Mouse (Mus musculus) liver, adult 2 months (tissue): Measurements from ENCODE around the gene Rb1. TPM values are rescaled to one million over a fixed set of nuclear protein-coding genes. Genes with fewer than 3 reads are reported as not detected.
A peak's percentile ranks its signal among the peaks of the same experiment; 100 is the strongest.

ENCODE experiments used
- DNase-seq: peaks from one replicate; pipeline ENCODE4 v3.0.0-alpha.2; 2011; ENCODE audit warnings: low read depth, low spot score; ENCODE audit errors: extremely low read depth
- H3K27ac ChIP-seq: fragments of 200-500 bp; replicated peaks from 2 replicates; pipeline ENCODE4 v1.5.1; 2012; ENCODE audit warnings: low read depth, mild to moderate bottlenecking, control low read depth, inconsistent platforms, low read length; ENCODE audit not compliant: insufficient read depth
- H3K27me3 ChIP-seq: fragments of 200-500 bp; 2 replicates; pipeline ENCODE4 v1.6.1; 2012; ENCODE audit warnings: mild to moderate bottlenecking, moderate library complexity, low read length, inconsistent platforms; ENCODE audit not compliant: control insufficient read depth, insufficient read depth
- H3K36me3 ChIP-seq: fragments of 200-500 bp; 2 replicates; pipeline ENCODE4 v1.6.1; 2012; ENCODE audit warnings: low read length, inconsistent platforms; ENCODE audit not compliant: control insufficient read depth, insufficient read depth
- H3K4me1 ChIP-seq: fragments of 200-500 bp; 2 replicates; pipeline ENCODE4 v1.6.1; 2011; ENCODE audit warnings: low read length; ENCODE audit not compliant: control insufficient read depth, insufficient read depth
- H3K4me3 ChIP-seq: fragments of 200-500 bp; 2 replicates; pipeline ENCODE4 v1.5.1; 2011; ENCODE audit warnings: low read depth, mild to moderate bottlenecking, control low read depth, low read length, moderate library complexity; ENCODE audit not compliant: insufficient read depth
- H3K79me2 ChIP-seq: fragments of 200-500 bp; 2 replicates; pipeline ENCODE4 v1.6.1; 2012; ENCODE audit warnings: inconsistent platforms, mild to moderate bottlenecking, low read length, moderate library complexity; ENCODE audit not compliant: control insufficient read depth, insufficient read depth
- H3K9ac ChIP-seq: fragments of 200-500 bp; 2 replicates; pipeline ENCODE4 v1.6.1; 2012; ENCODE audit warnings: low read depth, mild to moderate bottlenecking, control low read depth, inconsistent platforms, low read length
- CTCF ChIP-seq: fragments of 200-500 bp; IDR thresholded peaks from 2 replicates; pipeline ENCODE4 v1.5.1; 2011; ENCODE audit warnings: low read depth, low read length, control low read depth
- POLR2A ChIP-seq: fragments of 200-500 bp; IDR thresholded peaks from 2 replicates; pipeline ENCODE4 v1.6.1; 2011; ENCODE audit warnings: low read length, control low read depth; ENCODE audit not compliant: insufficient read depth; ENCODE audit errors: extremely low read depth
- WGBS: fragments of 180-500 bp; shearing (Covaris S2); methylation state at CpG from one replicate; pipeline ENCODE4 v1.1.7; 2018; 5-methylcytosine and 5-hydroxymethylcytosine counted together
- polyA plus RNA-seq: library from polyadenylated mRNA; depleted of rRNA; stranded (reverse); fragments of >200 nt; gene quantifications from 2 replicates; pipeline ENCODE4 v1.2.3, GENCODE M21; 2012
- total RNA-seq: library from RNA; depleted of rRNA; stranded (reverse); fragments of >200 nt; gene quantifications from 2 replicates; pipeline ENCODE4 v1.2.3, GENCODE M21; 2014

The Rb1 gene
- total and polyA plus RNA-seq, 2 experiments: 1.1 to 7.0 TPM

DNA sequence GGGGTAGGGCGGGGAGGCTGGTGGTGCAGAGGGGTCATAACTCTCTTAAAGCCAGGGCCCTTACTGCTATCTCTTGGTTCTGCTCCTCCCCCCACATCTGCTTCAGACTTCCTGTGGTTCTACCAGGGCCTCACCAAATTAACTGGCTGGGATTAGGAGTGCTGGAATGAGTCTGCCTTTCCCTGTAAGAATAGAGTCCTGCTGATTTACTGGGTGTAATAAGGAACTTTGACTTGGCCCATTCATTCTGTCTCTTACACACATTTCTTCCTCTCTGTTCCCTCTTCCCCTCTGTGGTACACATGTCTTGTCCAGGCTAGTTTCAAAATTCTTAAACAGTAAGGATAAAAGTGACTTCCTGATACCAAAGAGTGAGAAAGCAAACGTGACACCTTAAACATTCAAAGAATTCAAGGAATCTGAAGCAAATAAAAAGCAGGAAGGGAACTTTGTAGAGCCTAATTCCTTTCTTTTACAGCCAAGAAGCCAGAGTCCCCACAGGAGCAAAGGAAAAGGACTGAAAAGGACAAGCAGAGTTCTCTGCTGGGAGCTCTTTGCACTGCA lies 91.1 kb downstream of the Rb1 start:
- H3K79me2 ChIP-seq: no peaks in the 10 kb centered on the region
- H3K27ac ChIP-seq: no peak overlapping the region
- H3K9ac ChIP-seq: no peak overlapping the region
- H3K27me3 ChIP-seq: no peaks in the 10 kb centered on the region
- no peaks in the 10 kb centered on the region for H3K36me3 ChIP-seq
- WGBS: 69% methylated on average over 2 of the region's 2 CpGs
- DNase-seq: no peak
- 0 out of 2 replicates have a peak, but pooled peaks cover 4% of the 10 kb centered on the region for H3K4me1 ChIP-seq
- no peak for TF ChIP-seq POLR2A
- TF ChIP-seq CTCF: no peak
- H3K4me3 ChIP-seq: no peak overlapping the region

GRCm38 (mm10) chr14:73231286-73231982 lies 94.2 kb downstream of the Rb1 start:
- peaks cover 6% of the 10 kb centered on the region; the same call in 1 of the 2 replicates for H3K4me1 ChIP-seq
- DNase-seq: peak; percentile 33
- no peak overlapping the region for H3K4me3 ChIP-seq
- H3K27me3 ChIP-seq: no peaks in the 10 kb centered on the region
- no peaks in the 10 kb centered on the region for H3K79me2 ChIP-seq
- no peak overlapping the region for H3K9ac ChIP-seq
- no peak overlapping the region for H3K27ac ChIP-seq
- no peak for TF ChIP-seq POLR2A
- no peak for TF ChIP-seq CTCF
- no peaks in the 10 kb centered on the region for H3K36me3 ChIP-seq
- 34% methylated on average over 5 of the region's 5 CpGs for WGBS

DNA sequence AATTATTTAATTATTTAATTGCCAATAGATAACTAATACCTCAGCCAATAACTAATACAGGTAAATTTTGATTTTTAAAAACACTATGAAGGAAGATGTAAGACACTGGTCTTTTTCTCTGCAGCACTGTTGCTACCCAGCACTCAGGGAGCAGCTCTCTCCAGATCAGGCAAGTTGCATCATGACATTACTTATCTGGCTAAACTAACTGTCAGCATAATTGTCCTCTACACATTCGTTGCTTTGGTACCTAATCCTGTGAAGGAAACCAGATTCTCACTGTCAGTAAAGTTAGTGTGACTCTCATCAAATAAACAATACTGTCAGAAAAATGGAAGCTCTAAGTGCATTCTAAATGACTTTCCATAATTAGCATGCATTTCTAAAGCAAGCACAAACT lies 98.8 kb downstream of the Rb1 start:
- Histone ChIP-seq H3K27me3 (no peaks in the 10 kb centered on the region), H3K4me1 (peaks cover 6% of the 10 kb centered on the region; the same call in 1 of the 2 replicates), H3K4me3 (no peak overlapping the region), H3K79me2 (no peaks in the 10 kb centered on the region; the same call in 1 of the 2 replicates), H3K9ac (no peak overlapping the region), H3K36me3 (no peaks in the 10 kb centered on the region), H3K27ac (no peak overlapping the region)
- no peak for DNase-seq
- 34% methylated on average over 1 of the region's 1 CpGs for WGBS
- TF ChIP-seq CTCF: no peak
- TF ChIP-seq POLR2A: no peak

DNA sequence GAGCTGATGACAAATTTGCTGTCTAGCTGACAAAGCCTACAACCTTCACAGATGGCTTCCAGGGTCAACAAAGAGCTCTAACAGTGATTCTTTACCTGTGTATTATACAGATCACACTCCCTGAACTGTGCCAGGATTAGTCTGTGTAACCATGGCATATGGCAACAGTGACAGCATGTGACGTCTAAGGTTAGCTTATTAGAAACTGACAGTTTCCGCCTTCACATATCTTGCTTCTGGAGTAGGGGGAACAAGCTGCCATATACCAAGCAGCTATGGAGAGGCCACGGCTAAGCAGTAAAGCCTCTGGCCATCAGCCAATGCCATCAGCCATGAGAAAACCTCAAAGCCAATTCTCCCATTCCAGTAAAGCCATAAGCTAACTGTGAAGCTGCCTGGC lies 99.3 kb downstream of the Rb1 start:
- TF ChIP-seq POLR2A (no peak), CTCF (no peak)
- no peaks in the 10 kb centered on the region for H3K27me3 ChIP-seq
- no peak overlapping the region for H3K9ac ChIP-seq
- H3K27ac ChIP-seq: no peak overlapping the region
- DNase-seq: no peak
- peaks cover 2% of the 10 kb centered on the region; the same call in 1 of the 2 replicates for H3K4me1 ChIP-seq
- WGBS: 96% methylated on average over 3 of the region's 3 CpGs
- H3K79me2 ChIP-seq: no peaks in the 10 kb centered on the region; the same call in 1 of the 2 replicates
- no peaks in the 10 kb centered on the region for H3K36me3 ChIP-seq
- H3K4me3 ChIP-seq: no peak overlapping the region

DNA sequence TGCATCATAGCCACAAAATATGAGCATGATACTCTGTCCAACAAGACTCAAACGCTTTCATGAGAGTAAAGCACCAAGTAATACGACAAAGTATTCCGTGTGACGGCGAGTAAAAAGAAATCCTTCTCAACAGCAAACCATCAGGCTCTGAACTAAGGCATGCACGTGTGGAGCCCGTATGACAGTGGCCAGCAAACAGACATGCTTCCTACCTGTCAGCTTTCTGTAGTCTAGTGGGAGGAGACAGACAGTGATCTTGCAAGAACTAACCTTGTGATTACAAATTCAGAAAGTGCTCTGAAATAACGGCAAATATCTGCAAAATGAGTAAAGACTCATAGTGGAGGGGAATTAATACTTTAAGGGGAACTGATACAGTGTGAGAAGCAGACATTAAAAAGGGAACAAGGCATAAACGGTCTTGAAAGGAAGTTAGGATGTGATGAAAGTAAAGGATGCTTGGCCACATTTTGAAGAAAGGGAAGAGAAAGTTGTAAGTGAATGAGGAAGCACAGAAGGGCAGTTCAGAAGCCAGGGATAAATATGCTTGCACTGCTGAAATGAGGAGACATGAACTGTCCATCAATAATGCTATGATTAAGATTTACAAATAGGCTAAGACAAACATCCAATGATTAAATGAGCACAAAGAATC lies 103.2 kb downstream of the Rb1 start:
- Histone ChIP-seq H3K79me2 (no peaks in the 10 kb centered on the region; the same call in 1 of the 2 replicates), H3K27ac (no peak overlapping the region), H3K4me3 (no peak overlapping the region), H3K9ac (no peak overlapping the region), H3K27me3 (no peaks in the 10 kb centered on the region), H3K4me1 (no peaks in the 10 kb centered on the region), H3K36me3 (no peaks in the 10 kb centered on the region)
- peak; percentile 51 for DNase-seq
- WGBS: 90% methylated on average over 9 of the region's 9 CpGs
- no peak for TF ChIP-seq POLR2A
- no peak for TF ChIP-seq CTCF
